ENCODE assay signal across 21 mouse cellular contexts in genomic region chr16:50075641-50076040, GRCm38 (mm10).
DNase-seq lines count a peak whose midpoint lies in the region; ATAC-seq and TF ChIP-seq lines count a peak whose summit lies in the region.
"Had no signal": no experiment of that assay in that cellular context is flagged by ENCODE, and none has a peak within 500 bp of the region (broad histone marks: within the 10 kb centered on the region; RNA-seq: fewer than 3 reads in every experiment).

No protein-coding gene starts in this region.

- no peaks in the 10 kb centered on the region for H3K27me3 ChIP-seq in hindbrain, embryonic 14.5 days (ENCODE audit: control insufficient read depth, insufficient read depth, low read length)
- H3K27me3 ChIP-seq in hindbrain, embryonic 10.5 days (ENCODE audit: insufficient read depth, poor library complexity, severe bottlenecking): no peaks in the 10 kb centered on the region
- no peaks in the 10 kb centered on the region for H3K27me3 ChIP-seq in forebrain, postnatal 0 days (ENCODE audit: insufficient read depth, low read length)
- H3K27me3 ChIP-seq in midbrain, embryonic 15.5 days (replicated peaks): no peaks in the 10 kb centered on the region
- H3K27me3 ChIP-seq: heart, embryonic 13.5 days; intestine, embryonic 15.5 days; liver, embryonic 13.5 days had no signal

- 71% methylated on average over 4 of the region's 4 CpGs for WGBS in hindbrain, embryonic 14.5 days
- WGBS in hindbrain, embryonic 10.5 days: 82% methylated on average over 4 of the region's 4 CpGs
- WGBS in forebrain, postnatal 0 days: 80% methylated on average over 4 of the region's 4 CpGs
- whole genome bisulfite sequencing in midbrain, embryonic 15.5 days: 55% methylated on average over 4 of the region's 4 CpGs

- no peak overlapping the region for H3K4me3 ChIP-seq in hindbrain, embryonic 14.5 days (replicated peaks; ENCODE audit: low read length)
- H3K4me3 ChIP-seq in hindbrain, embryonic 10.5 days: no peak overlapping the region
- no peak overlapping the region for H3K4me3 ChIP-seq in forebrain, postnatal 0 days (ENCODE audit: low read depth, low read length)
- H3K4me3 ChIP-seq in midbrain, embryonic 15.5 days: no peak overlapping the region
- H3K4me3 ChIP-seq: heart, embryonic 13.5 days; intestine, embryonic 15.5 days; left cerebral cortex, adult 2 months; liver, embryonic 13.5 days had no signal

- H3K9me3 ChIP-seq in hindbrain, embryonic 14.5 days (ENCODE audit: control insufficient read depth, low read length): no peaks in the 10 kb centered on the region
- no peaks in the 10 kb centered on the region for H3K9me3 ChIP-seq in hindbrain, embryonic 10.5 days
- H3K9me3 ChIP-seq in forebrain, postnatal 0 days (ENCODE audit: low read length): no peaks in the 10 kb centered on the region
- H3K9me3 ChIP-seq in midbrain, embryonic 15.5 days: no peaks in the 10 kb centered on the region
- H3K9me3 ChIP-seq: heart, embryonic 13.5 days; intestine, embryonic 15.5 days; liver, embryonic 13.5 days had no signal

- TF ChIP-seq CTCF in forebrain, postnatal 0 days (IDR thresholded peaks at IDR 0.05; ENCODE audit: low read depth): no peak

- H3K27ac ChIP-seq in hindbrain, embryonic 14.5 days: 0 out of 2 replicates have a peak overlapping the region, but pooled peaks have one; percentile 40
- H3K27ac ChIP-seq in hindbrain, embryonic 10.5 days: no peak overlapping the region
- H3K27ac ChIP-seq in forebrain, postnatal 0 days (ENCODE audit: low read depth, low read length): no peak overlapping the region
- H3K27ac ChIP-seq in midbrain, embryonic 15.5 days: no peak overlapping the region
- H3K27ac ChIP-seq: heart, embryonic 13.5 days; intestine, embryonic 15.5 days; left cerebral cortex, adult 2 months; liver, embryonic 13.5 days had no signal

- H3K4me1 ChIP-seq in hindbrain, embryonic 14.5 days (replicated peaks; ENCODE audit: control insufficient read depth, insufficient read depth, low read length): peaks cover 10% of the 10 kb centered on the region; the same call in 1 of the 2 replicates
- peaks cover 10% of the 10 kb centered on the region; the same call in 1 of the 2 replicates for H3K4me1 ChIP-seq in hindbrain, embryonic 10.5 days (replicated peaks)
- no peaks in the 10 kb centered on the region for H3K4me1 ChIP-seq in forebrain, postnatal 0 days (ENCODE audit: insufficient read depth)
- H3K4me1 ChIP-seq in midbrain, embryonic 15.5 days: 0 out of 2 replicates have a peak, but pooled peaks cover 5% of the 10 kb centered on the region
- H3K4me1 ChIP-seq: heart, embryonic 13.5 days; intestine, embryonic 15.5 days had no signal

- no peak for DNase-seq in hindbrain, embryonic 14.5 days (ENCODE audit: low spot score)
- DNase-seq in hindbrain, embryonic 10.5 days (ENCODE audit: low spot score): no peak
- DNase-seq in brain, adult 2 months (ENCODE audit: low read depth, low spot score): peak; percentile 13
- no peak for DNase-seq in forebrain, postnatal 0 days
- DNase-seq in right cerebral cortex, postnatal 4 days: no peak
- DNase-seq in right cerebral cortex, postnatal 25 days: no peak
- DNase-seq: cerebellum, adult 8-10 months; gastrocnemius, postnatal 14 days; heart, adult 18-20 months; heart, postnatal 36 days; kidney, adult 9 months; kidney, postnatal 36 days; layer of hippocampus, adult 9-11 months; left cerebral cortex, postnatal 4 days; liver, embryonic 13.5 days; lung, embryonic 14.5 days; lung, postnatal 36 days had no signal

- H3K4me2 ChIP-seq in hindbrain, embryonic 14.5 days (replicated peaks): no peak overlapping the region
- no peak overlapping the region for H3K4me2 ChIP-seq in forebrain, postnatal 0 days (ENCODE audit: low read depth)
- H3K4me2 ChIP-seq in midbrain, embryonic 15.5 days: no peak overlapping the region
- H3K4me2 ChIP-seq: heart, embryonic 13.5 days; intestine, embryonic 15.5 days; liver, embryonic 13.5 days; lung, embryonic 14.5 days had no signal

- H3K36me3 ChIP-seq in hindbrain, embryonic 14.5 days (replicated peaks; ENCODE audit: control insufficient read depth, insufficient read depth): no peaks in the 10 kb centered on the region
- no peaks in the 10 kb centered on the region for H3K36me3 ChIP-seq in hindbrain, embryonic 10.5 days
- no peaks in the 10 kb centered on the region for H3K36me3 ChIP-seq in forebrain, postnatal 0 days (ENCODE audit: insufficient read depth)
- H3K36me3 ChIP-seq in midbrain, embryonic 15.5 days (replicated peaks): no peaks in the 10 kb centered on the region
- H3K36me3 ChIP-seq: heart, embryonic 13.5 days; intestine, embryonic 15.5 days; liver, embryonic 13.5 days had no signal

- H3K9ac ChIP-seq in hindbrain, embryonic 14.5 days: no peak overlapping the region
- no peak overlapping the region for H3K9ac ChIP-seq in forebrain, postnatal 0 days
- H3K9ac ChIP-seq in midbrain, embryonic 15.5 days: no peak overlapping the region
- H3K9ac ChIP-seq: heart, embryonic 13.5 days; intestine, embryonic 15.5 days; liver, embryonic 13.5 days; lung, embryonic 14.5 days had no signal

- no peak for ATAC-seq in hindbrain, embryonic 14.5 days (ENCODE audit: low FRiP score)
- ATAC-seq in forebrain, postnatal 0 days: peak; percentile 20; the same call in 1 of the 2 replicates
- ATAC-seq in midbrain, embryonic 15.5 days (replicated peaks): peak; percentile 43; the same call in 1 of the 2 replicates
- ATAC-seq: intestine, embryonic 15.5 days had no signal
